Mouse (Mus musculus) left cerebral cortex, adult 2 months (tissue): ENCODE data around the gene Prelid1. TPM values are rescaled to one million over a fixed set of nuclear protein-coding genes. Genes with fewer than 3 reads are reported as not detected.

ENCODE experiments used
- DNase-seq, 2 experiments: peaks; one replicate each; pipeline ENCODE4 v3.0.0; 2021 to 2022; ENCODE audit warnings: low spot score in 2 of 2, mixed read lengths in 1 of 2; ENCODE audit errors: extremely low spot score in 1 of 2
- H3K27ac ChIP-seq: fragments of 200-600 bp; 2 replicates; pipeline ENCODE4 v1.8.1; 2022
- H3K4me3 ChIP-seq: fragments of 200-600 bp; 2 replicates; pipeline ENCODE4 v1.8.1; 2022
- CTCF ChIP-seq: fragments of 200-600 bp; IDR thresholded peaks from 2 replicates; pipeline ENCODE4 v1.8.1; 2022; ENCODE audit warnings: antibody characterized with exemption, mild to moderate bottlenecking, moderate library complexity
- intact Hi-C: fragments of 180-260 bp; cut with DNase I; formaldehyde crosslinking; loops from one replicate; pipeline ENCODE4 v1.15.1; 2025
- total RNA-seq, 2 experiments: library from RNA; stranded (reverse); gene quantifications; 2 replicates each; pipeline ENCODE4 v1.2.3; 2021

Prelid1 gene
- total RNA-seq, 2 experiments from 2014 or later, result 161 to 170 TPM

- Histone ChIP-seq H3K4me3 (no peak overlapping the region), H3K27ac (no peak overlapping the region)
- DNase-seq, result no peak
- intact Hi-C loops, result no loop called here
- TF ChIP-seq CTCF, result no peak
Observed at GRCm38 (mm10) chr13:55335701-55336100, 15.4 kb downstream of the Prelid1 start.

- Histone ChIP-seq H3K27ac (no peak overlapping the region), H3K4me3 (no peak overlapping the region)
- no peak for DNase-seq
- no peak for TF ChIP-seq CTCF
- intact Hi-C loops, result no loop called here
Observed at GRCm38 (mm10) chr13:55337341-55337975, 17.2 kb downstream of the Prelid1 start.

DNA sequence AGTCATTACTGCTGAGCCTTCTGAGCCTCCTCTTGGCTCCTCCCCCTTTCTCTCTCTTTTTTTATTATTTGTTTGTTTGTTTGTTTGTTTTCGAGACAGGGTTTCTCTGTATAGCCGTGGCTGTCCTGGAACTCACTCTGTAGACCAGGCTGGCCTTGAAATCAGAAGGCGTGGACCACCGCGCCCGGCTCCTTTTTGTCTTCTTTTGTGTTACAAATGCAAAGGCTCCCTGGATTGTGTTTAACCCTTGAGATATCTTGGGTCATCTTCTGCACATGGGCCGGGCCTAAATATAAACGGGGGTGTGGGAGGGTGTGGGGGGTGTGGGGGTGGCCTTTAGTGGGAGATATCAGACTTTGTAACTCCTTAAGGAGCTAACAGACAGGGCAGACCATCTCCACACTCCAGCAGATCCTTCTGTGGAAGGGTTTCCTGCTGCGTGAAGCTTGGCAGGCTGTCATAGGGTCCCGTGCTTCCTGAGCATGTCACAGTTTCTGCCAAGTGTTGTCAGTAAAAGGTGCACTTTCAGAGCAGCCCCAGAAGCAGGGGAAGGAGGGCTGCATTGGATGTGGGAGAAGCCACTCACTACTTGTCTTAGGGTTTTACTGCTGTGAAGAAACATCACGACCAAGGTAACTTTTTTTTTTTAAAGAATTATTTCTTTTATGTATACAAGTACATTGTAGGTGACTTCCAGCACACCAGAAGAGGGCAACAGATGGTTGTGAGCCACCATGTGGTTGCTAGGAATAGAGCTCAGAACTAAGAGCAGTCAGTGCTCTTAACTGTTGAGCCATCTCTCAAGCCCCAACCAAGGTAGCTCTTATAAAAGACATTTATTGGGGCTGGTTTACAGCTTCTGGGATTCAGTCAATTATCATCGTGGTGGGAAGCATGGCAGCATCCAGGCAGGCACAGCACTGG, 18.1 kb downstream of the Prelid1 start:
- peak; percentile 2; the same call in 1 of the 2 replicates for TF ChIP-seq CTCF
- H3K27ac ChIP-seq, result no peak overlapping the region
- H3K4me3 ChIP-seq, result no peak overlapping the region
- no peak for DNase-seq
- intact Hi-C loops, result no loop called here

GRCm38 (mm10) chr13:55339259-55339658, 19.0 kb downstream of the Prelid1 start:
- no peak for DNase-seq
- intact Hi-C loops, result no loop called here
- Histone ChIP-seq H3K4me3 (no peak overlapping the region), H3K27ac (no peak overlapping the region)
- no peak for TF ChIP-seq CTCF

- intact Hi-C loops, result no loop called here
- H3K27ac ChIP-seq, result no peak overlapping the region
- no peak for TF ChIP-seq CTCF
- H3K4me3 ChIP-seq, result no peak overlapping the region
- DNase-seq, result no peak
Observed at GRCm38 (mm10) chr13:55342469-55342868, 22.2 kb downstream of the Prelid1 start.

DNA sequence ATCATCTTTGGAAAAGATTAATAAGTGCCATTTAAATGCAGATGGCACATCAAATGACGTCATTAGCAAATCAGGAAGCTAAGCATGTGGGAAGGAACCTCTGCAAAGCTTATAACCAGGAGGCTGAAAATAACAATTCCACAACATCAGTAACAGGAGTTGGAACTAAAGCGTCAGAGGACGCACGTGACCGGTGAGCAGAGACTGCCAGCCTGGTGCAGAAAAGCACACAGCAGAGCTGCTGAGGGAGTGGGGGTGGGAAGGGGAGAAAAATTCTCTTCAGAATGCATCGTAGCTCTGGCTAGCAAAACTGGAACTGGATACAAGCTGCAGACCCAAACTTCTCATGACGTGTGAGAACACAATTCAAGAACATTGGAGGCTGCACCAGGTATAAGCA, 24.0 kb downstream of the Prelid1 start:
- intact Hi-C loops, result no loop called here
- no peak overlapping the region for H3K4me3 ChIP-seq
- peak in 1 of 2 experiments; percentile 55 for DNase-seq
- H3K27ac ChIP-seq, result peak overlapping the region; percentile 18; the same call in 1 of the 2 replicates
- TF ChIP-seq CTCF, result no peak

DNA sequence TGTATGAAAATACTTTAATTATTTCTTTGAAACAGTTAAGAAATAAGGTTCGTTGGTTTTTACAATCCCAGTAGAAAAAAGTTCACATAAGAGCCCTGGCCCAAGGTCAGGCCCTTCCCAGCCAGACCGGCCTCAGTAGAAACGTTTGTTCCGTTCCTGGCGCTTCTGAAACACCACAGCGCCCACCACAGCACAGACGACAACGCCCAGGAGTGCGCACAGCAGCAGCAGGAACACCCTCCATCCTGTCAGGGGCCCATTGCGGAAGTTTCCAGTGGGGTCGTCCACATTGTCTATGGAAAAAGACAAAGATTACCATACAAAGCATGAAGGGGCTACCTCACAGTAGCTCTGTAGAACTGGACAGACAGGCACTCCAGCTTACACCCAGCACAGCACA, 26.4 kb downstream of the Prelid1 start:
- intact Hi-C loops, result no loop called here
- no peak for DNase-seq
- H3K4me3 ChIP-seq, result no peak overlapping the region
- H3K27ac ChIP-seq, result no peak overlapping the region
- no peak for TF ChIP-seq CTCF

GRCm38 (mm10) chr13:55361145-55361544, 40.8 kb downstream of the Prelid1 start:
- intact Hi-C loops, result no loop called here
- no peak for TF ChIP-seq CTCF
- peak overlapping the region; percentile 96 for H3K4me3 ChIP-seq

GRCm38 (mm10) chr13:55361974-55362452, 41.7 kb downstream of the Prelid1 start:
- H3K4me3 ChIP-seq, result peak overlapping the region; percentile 96
- DNase-seq, result no peak
- no peak for TF ChIP-seq CTCF

More at GRCm38 (mm10) chr13:55361145-55361544, 40.8 kb downstream of the Prelid1 start:
- H3K27ac ChIP-seq, result no peak overlapping the region
- DNase-seq, result no peak

DNA sequence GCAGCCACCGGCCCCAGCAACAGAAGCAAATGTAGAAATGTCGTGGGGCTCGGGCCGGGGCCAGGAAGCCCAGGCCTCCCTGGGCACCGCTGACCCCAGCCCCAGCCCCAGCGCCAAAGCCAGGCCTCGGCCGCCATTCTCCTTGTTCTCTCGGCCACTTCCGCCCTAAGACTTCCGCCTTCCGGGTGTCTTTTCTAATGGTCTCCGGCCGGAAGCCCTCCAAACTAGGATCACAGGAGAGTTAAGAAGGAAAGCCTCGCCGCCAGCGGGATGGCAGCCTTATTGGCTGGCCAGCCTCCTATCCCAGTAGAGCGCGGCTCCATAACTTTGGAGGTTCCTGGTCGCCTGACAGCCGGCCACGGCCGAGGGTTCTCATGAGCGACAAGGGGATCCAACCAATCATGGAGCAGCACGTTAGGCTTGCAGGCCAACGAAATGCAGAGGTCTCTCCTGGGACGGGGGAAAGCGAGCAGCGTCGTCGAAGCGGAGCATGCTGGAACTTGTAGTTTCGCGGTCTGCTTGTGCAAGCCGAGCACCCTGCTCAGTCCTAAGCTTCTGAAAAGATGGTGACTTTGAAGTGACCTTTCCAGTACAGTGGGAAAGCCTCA, 42.3 kb downstream of the Prelid1 start, which contains the start of gene Lman2:
Lman2 (minus strand) TSS at position 331 of the 608 bp plus-strand sequence.
- Histone ChIP-seq H3K4me3 (peak within 1 kb of the TSS; percentile 96), H3K27ac (peak within 1 kb of the TSS; percentile 94)
- peak; percentile 93 to 96 for DNase-seq
- TF ChIP-seq CTCF, result no peak
- intact Hi-C loops, result loop anchor here (2.0 kb wide), 1 partner anchor 34 kb away; the partner anchor contains the start of gene Mxd3

More at GRCm38 (mm10) chr13:55361974-55362452, 41.7 kb downstream of the Prelid1 start:
- peak overlapping the region; percentile 94 for H3K27ac ChIP-seq
- intact Hi-C loops, result loop anchor here (2.0 kb wide), 1 partner anchor 33 kb away; the partner anchor contains the start of gene Mxd3

- H3K27ac ChIP-seq, result no peak overlapping the region
- no peak overlapping the region for H3K4me3 ChIP-seq
- intact Hi-C loops, result no loop called here
- TF ChIP-seq CTCF, result no peak; the same call in 1 of the 2 replicates
- no peak for DNase-seq
Observed at GRCm38 (mm10) chr13:55368401-55368800, 48.1 kb downstream of the Prelid1 start.
